ENCODE assay signal across 25 mouse cellular contexts in genomic region chr2:55569291-55569690, GRCm38 (mm10).
"Had no signal": no experiment of that assay in that cellular context is flagged by ENCODE, and none has a peak within 500 bp of the region (broad histone marks: within the 10 kb centered on the region; RNA-seq: fewer than 3 reads in every experiment).

No protein-coding gene starts in this region.

- H3K36me3 ChIP-seq: heart, embryonic 13.5 days; heart, embryonic 15.5 days; hindbrain, embryonic 13.5 days; hindbrain, embryonic 15.5 days; kidney, embryonic 15.5 days; limb, embryonic 13.5 days; limb, embryonic 15.5 days; liver, embryonic 12.5 days had no signal

- H3K27me3 ChIP-seq: heart, embryonic 13.5 days; heart, embryonic 15.5 days; hindbrain, embryonic 13.5 days; hindbrain, embryonic 15.5 days; kidney, embryonic 15.5 days; limb, embryonic 13.5 days; limb, embryonic 15.5 days; liver, embryonic 12.5 days had no signal

- H3K27ac ChIP-seq: heart, adult 2 months; heart, embryonic 13.5 days; heart, embryonic 15.5 days; hindbrain, embryonic 13.5 days; hindbrain, embryonic 15.5 days; hindbrain, postnatal 0 days; kidney, embryonic 15.5 days; kidney, postnatal 0 days; limb, embryonic 13.5 days; limb, embryonic 15.5 days; liver, embryonic 12.5 days had no signal

- H3K9ac ChIP-seq: heart, embryonic 13.5 days; heart, embryonic 15.5 days; hindbrain, embryonic 13.5 days; hindbrain, embryonic 15.5 days; kidney, embryonic 15.5 days; limb, embryonic 13.5 days; limb, embryonic 15.5 days; liver, embryonic 12.5 days had no signal

- H3K4me1 ChIP-seq: heart, embryonic 13.5 days; heart, embryonic 15.5 days; hindbrain, embryonic 13.5 days; hindbrain, embryonic 15.5 days; kidney, embryonic 15.5 days; limb, embryonic 13.5 days; limb, embryonic 15.5 days; liver, embryonic 12.5 days had no signal

- H3K4me3 ChIP-seq: heart, adult 2 months; heart, embryonic 13.5 days; heart, embryonic 15.5 days; hindbrain, embryonic 13.5 days; hindbrain, embryonic 15.5 days; kidney, embryonic 15.5 days; limb, embryonic 13.5 days; limb, embryonic 15.5 days; liver, embryonic 12.5 days had no signal

- ATAC-seq: hindbrain, postnatal 0 days; liver, embryonic 12.5 days had no signal

- H3K9me3 ChIP-seq: heart, embryonic 13.5 days; heart, embryonic 15.5 days; hindbrain, embryonic 13.5 days; hindbrain, embryonic 15.5 days; kidney, embryonic 15.5 days; limb, embryonic 13.5 days; limb, embryonic 15.5 days; liver, embryonic 12.5 days had no signal

- DNase-seq: gastrocnemius, postnatal 14 days; gastrocnemius, postnatal 36 days; heart, adult 11 months; heart, adult 2 months; heart, postnatal 14 days; heart, postnatal 36 days; kidney, adult 11 months; kidney, adult 2 months; kidney, adult 9 months; kidney, postnatal 14 days; kidney, postnatal 36 days; layer of hippocampus, adult 9-11 months; layer of hippocampus, postnatal 36 days; left cerebral cortex, postnatal 4 days had no signal

- H3K4me2 ChIP-seq: heart, embryonic 11.5 days; heart, embryonic 13.5 days; heart, embryonic 15.5 days; hindbrain, embryonic 13.5 days; hindbrain, embryonic 15.5 days; kidney, embryonic 15.5 days; limb, embryonic 13.5 days; limb, embryonic 15.5 days; liver, embryonic 12.5 days had no signal
